Comparison of ENCODE assay signal across 21 mouse cellular contexts in genomic region chr1:125426387-125427045, GRCm38 (mm10). TPM values are rescaled to one million over a fixed set of nuclear protein-coding genes. Genes with fewer than 3 reads are reported as not detected.
DNase-seq lines count a peak whose midpoint lies in the region; ATAC-seq and TF ChIP-seq lines count a peak whose summit lies in the region.
"Had no signal": no experiment of that assay in that cellular context is flagged by ENCODE, and none has a peak within 500 bp of the region (broad histone marks: within the 10 kb centered on the region; RNA-seq: fewer than 3 reads in every experiment).

No protein-coding gene starts in this region.

- H3K9ac ChIP-seq in liver, postnatal 0 days (replicated peaks) = no peak overlapping the region
- no peak overlapping the region for H3K9ac ChIP-seq in liver, embryonic 12.5 days
- H3K9ac ChIP-seq in neural tube, embryonic 15.5 days (replicated peaks) = no peak overlapping the region
- H3K9ac ChIP-seq: liver, embryonic 13.5 days; lung, embryonic 15.5 days had no signal

- no peak overlapping the region for H3K27ac ChIP-seq in liver, postnatal 0 days (ENCODE audit: low read depth)
- no peak overlapping the region for H3K27ac ChIP-seq in liver, embryonic 12.5 days
- no peak overlapping the region for H3K27ac ChIP-seq in neural tube, embryonic 15.5 days (replicated peaks)
- H3K27ac ChIP-seq: heart, adult 2 months; left cerebral cortex, adult 2 months; liver, embryonic 13.5 days; lung, embryonic 15.5 days had no signal

- WGBS in liver, postnatal 0 days (ENCODE audit: insufficient replicate concordance) = 36% methylated on average over 2 of the region's 2 CpGs
- whole genome bisulfite sequencing in liver, embryonic 12.5 days (ENCODE audit: insufficient replicate concordance) = 54% methylated on average over 2 of the region's 2 CpGs
- WGBS in neural tube, embryonic 15.5 days = 88% methylated on average over 2 of the region's 2 CpGs

- H3K27me3 ChIP-seq in liver, postnatal 0 days (ENCODE audit: insufficient read depth, low read length) = no peaks in the 10 kb centered on the region
- H3K27me3 ChIP-seq in liver, embryonic 12.5 days (replicated peaks) = no peaks in the 10 kb centered on the region
- H3K27me3 ChIP-seq in neural tube, embryonic 15.5 days (replicated peaks) = no peaks in the 10 kb centered on the region
- H3K27me3 ChIP-seq: liver, embryonic 13.5 days; lung, embryonic 15.5 days had no signal

- no peak for ATAC-seq in liver, postnatal 0 days
- ATAC-seq in liver, embryonic 12.5 days = no peak
- ATAC-seq in common myeloid progenitor, adult 5-6 weeks (replicated peaks; ENCODE audit: low read depth, poor library complexity, severe bottlenecking) = peak; percentile 69
- peak; percentile 80 for ATAC-seq in megakaryocyte progenitor cell, adult 5-6 weeks (replicated peaks; ENCODE audit: poor library complexity)
- no peak for ATAC-seq in neural tube, embryonic 15.5 days (ENCODE audit: low FRiP score)
- ATAC-seq: midbrain, embryonic 16.5 days had no signal

- no peak for TF ChIP-seq CTCF in liver, postnatal 0 days (IDR thresholded peaks at IDR 0.05; ENCODE audit: low read depth)

- no peaks in the 10 kb centered on the region for H3K9me3 ChIP-seq in liver, postnatal 0 days (ENCODE audit: low read length)
- no peaks in the 10 kb centered on the region for H3K9me3 ChIP-seq in liver, embryonic 12.5 days (replicated peaks)
- H3K9me3 ChIP-seq in neural tube, embryonic 15.5 days (replicated peaks) = no peaks in the 10 kb centered on the region
- H3K9me3 ChIP-seq: liver, embryonic 13.5 days; lung, embryonic 15.5 days had no signal

- no peak overlapping the region for H3K4me3 ChIP-seq in liver, postnatal 0 days (ENCODE audit: low read depth, low read length)
- no peak overlapping the region for H3K4me3 ChIP-seq in liver, embryonic 12.5 days
- no peak overlapping the region for H3K4me3 ChIP-seq in neural tube, embryonic 15.5 days (replicated peaks)
- H3K4me3 ChIP-seq: heart, adult 2 months; left cerebral cortex, adult 2 months; liver, embryonic 13.5 days; lung, embryonic 15.5 days had no signal

- no peak for TF ChIP-seq EP300 in liver, postnatal 0 days (IDR thresholded peaks at IDR 0.05; ENCODE audit: low read depth)

- H3K36me3 ChIP-seq in liver, postnatal 0 days (replicated peaks; ENCODE audit: insufficient read depth, low read length) = 0 out of 2 replicates have a peak, but pooled peaks cover 3% of the 10 kb centered on the region
- H3K36me3 ChIP-seq in liver, embryonic 12.5 days = peaks cover 7% of the 10 kb centered on the region; the same call in 1 of the 2 replicates
- H3K36me3 ChIP-seq in neural tube, embryonic 15.5 days = no peaks in the 10 kb centered on the region
- H3K36me3 ChIP-seq: liver, embryonic 13.5 days; lung, embryonic 15.5 days had no signal

- no peak for DNase-seq in liver, postnatal 0 days
- DNase-seq in left cerebral cortex, adult 11 months (ENCODE audit: low spot score) = no peak
- DNase-seq in testis, postnatal 10 days (ENCODE audit: low spot score) = no peak
- DNase-seq: cerebellum, adult 2 months; cerebellum, postnatal 36 days; gastrocnemius, postnatal 10 days; heart, adult 2 months; heart, postnatal 36 days; kidney, adult 2 months; kidney, postnatal 25 days; left cerebral cortex, postnatal 4 days; liver, embryonic 13.5 days; lung, postnatal 4 days; thymus, postnatal 36 days had no signal

- H3K4me1 ChIP-seq in liver, postnatal 0 days (ENCODE audit: insufficient read depth) = peaks cover 22% of the 10 kb centered on the region
- peaks cover 58% of the 10 kb centered on the region for H3K4me1 ChIP-seq in liver, embryonic 12.5 days
- peaks cover 18% of the 10 kb centered on the region; the same call in 1 of the 2 replicates for H3K4me1 ChIP-seq in neural tube, embryonic 15.5 days

- 0 out of 2 replicates have a peak overlapping the region, but pooled peaks have one; percentile 30 for H3K4me2 ChIP-seq in liver, postnatal 0 days (ENCODE audit: low read depth, low read length)
- H3K4me2 ChIP-seq in liver, embryonic 12.5 days = no peak overlapping the region
- H3K4me2 ChIP-seq in neural tube, embryonic 15.5 days = no peak overlapping the region
- H3K4me2 ChIP-seq: liver, embryonic 13.5 days; lung, embryonic 15.5 days had no signal

RNA-seq across cellular contexts. Expression of gene Actr3, which starts 9.0 kb away (rescaled TPM):
- 116 and 129 TPM in 2 replicates for polyA plus RNA-seq in liver, postnatal 0 days (2015; fragmentation: Nextera tagmentation; extraction: Ambion mirVana)
- 169 and 177 TPM in 2 replicates for polyA plus RNA-seq in liver, embryonic 12.5 days (2016; fragmentation: Nextera tagmentation; extraction: Ambion mirVana)
- total RNA-seq in common myeloid progenitor, adult 5-6 weeks (2017) = 560 and 730 TPM in 2 replicates
- 593 and 655 TPM in 2 replicates for total RNA-seq in megakaryocyte progenitor cell, adult 5-6 weeks (2015)
- total RNA-seq in megakaryocyte progenitor cell, adult 5-6 weeks (2017) = 974 and 976 TPM in 2 replicates
- 214 and 250 TPM in 2 replicates for polyA plus RNA-seq in neural tube, embryonic 15.5 days (2015; fragmentation: Nextera tagmentation; extraction: Ambion mirVana)

Comparison
In these comparisons a context has a peak if more than half of its experiments do, and no peak if none do; other contexts are left out.
1. ATAC-seq: peak in common myeloid progenitor, adult 5-6 weeks (single experiment) and megakaryocyte progenitor cell, adult 5-6 weeks (single experiment); none in liver, postnatal 0 days (single experiment), liver, embryonic 12.5 days (single experiment) and neural tube, embryonic 15.5 days (single experiment).